Mouse (Mus musculus): ENCODE data around the gene Ptgfrn.

DNA sequence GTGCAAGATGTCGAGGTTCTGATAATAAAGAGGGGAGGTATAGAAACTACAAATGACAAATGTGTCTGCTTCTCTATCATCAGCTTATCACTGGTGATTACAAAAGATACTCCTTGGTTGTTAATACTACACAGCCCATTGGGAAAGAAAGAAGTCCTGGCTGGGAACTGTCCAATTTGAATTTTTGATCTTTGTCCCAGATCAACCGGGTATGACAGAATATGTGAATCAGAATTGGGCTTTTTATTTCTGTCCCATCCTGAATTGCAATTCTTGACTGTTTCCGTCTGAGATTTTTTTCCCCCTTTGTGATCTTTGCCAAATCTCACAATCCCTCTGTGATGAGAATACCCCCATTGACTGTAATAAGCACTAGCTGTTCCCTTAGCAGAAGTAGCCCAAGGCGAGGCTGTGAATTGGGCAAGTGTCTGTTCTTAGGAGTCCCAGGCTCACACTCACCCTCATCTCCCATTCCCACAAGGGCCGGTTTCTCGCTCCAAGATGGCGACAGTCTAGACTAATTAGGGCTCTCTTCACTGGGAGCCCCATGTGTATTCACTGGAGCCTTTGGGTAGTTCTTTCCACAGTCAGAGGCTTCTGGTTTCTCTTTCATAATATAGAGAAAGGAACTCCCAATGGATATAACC is 36.2 kb upstream of the Ptgfrn start:
- TF ChIP-seq GATA1 (IDR thresholded peaks at IDR 0.05; ENCODE audit: low read length) (no peak), TAL1 (IDR thresholded peaks at IDR 0.05; ENCODE audit: low read length) (no peak)

Measured in erythroblast, embryonic 14.5 days (primary cell).